Mouse (Mus musculus): ENCODE data around the gene Fgd2.
"Not testable (repeated sequence)": the region's sequence is repeated elsewhere in the genome, so short reads cannot be mapped to it uniquely, and the experiment has no call there.

Fgd2 gene

DNA sequence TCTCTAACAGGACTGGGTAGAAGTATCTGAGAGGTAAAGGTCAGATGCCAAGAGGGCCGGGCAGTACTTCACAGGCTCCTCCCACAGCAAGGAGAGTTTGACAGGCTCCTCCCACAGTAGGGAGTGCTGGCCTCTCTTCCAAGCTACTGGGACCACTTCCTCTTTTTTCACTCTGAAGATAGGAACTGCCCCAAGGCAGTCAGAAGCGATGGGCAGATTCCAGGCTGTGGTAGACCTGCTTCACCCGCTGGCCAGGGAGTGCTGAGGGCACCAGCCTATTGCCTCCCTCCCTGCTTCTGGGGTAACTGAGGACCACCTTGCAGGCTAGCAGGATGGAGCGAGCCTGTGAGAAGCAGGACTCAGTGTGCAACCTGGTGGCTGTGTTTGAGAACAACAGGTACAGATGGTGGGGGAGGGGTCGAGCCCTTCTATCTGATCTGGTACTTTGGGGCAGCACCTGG, at the start of gene Fgd2:
TSS of gene Fgd2 (plus strand) at position 154 of the 461 bp plus-strand sequence.
- peak; percentile 73 for DNase-seq (ENCODE audit: extremely low read depth, low read depth)

DNA sequence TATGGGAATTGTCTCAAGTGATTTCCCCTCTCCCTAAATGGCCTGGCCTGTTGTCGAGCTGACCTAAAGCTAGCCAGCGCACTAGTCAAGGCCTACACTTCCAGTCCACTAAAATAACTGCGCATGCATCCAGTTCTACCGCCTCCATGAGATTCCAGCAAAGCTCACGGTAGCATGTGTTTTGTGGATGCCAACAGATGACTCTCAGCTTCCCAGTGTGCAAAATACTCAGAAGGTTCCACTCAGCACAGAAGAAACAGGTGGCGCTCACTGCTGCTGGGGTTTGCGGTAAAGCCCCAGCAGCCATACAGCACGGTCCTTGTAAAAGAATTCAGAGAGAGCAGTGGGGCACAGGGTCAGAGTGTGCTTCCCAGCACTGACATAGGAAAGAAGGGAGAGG, 49.1 kb upstream of the Fgd2 start:
- DNase-seq (ENCODE audit: extremely low read depth, low read depth): no peak

DNA sequence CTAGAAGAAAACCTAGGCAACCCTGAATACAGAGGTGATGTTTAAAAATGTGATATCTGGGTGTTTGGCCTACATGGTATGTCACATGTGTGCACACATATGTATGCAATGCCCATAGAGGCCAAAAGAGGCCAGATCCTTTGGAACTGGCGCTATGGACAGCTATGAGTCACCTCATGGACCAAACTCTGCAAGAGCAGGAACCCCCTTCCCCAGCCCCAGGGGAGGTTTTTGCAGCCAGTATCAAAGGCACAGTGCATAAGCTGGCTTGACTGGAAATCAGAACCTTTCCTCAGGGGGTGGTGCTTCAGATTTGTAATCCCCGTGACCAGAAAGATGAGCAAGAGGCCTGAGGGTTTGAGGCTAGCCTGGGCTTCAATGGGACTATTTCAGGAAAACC, 48.6 kb upstream of the Fgd2 start:
- DNase-seq (ENCODE audit: extremely low read depth, low read depth): no peak

DNA sequence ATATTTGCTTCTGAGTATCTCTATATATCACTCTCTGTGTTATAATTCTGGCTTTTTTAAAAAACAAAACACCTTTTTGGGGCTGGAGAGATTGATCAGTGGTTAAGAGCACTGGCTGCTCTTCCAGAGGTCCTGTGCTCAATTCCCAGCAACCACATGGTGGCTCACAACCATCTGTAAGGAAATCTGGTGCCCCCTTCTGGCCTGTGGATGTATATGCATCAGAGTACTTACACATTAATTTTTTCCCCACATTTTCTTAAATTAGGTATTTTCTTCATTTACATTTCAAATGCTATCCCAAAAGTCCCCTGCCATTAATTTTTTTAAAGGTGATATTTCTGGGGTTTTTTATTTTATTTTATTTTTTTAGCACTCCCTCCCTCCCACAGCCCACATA, 47.4 kb upstream of the Fgd2 start:
- no peak for DNase-seq (ENCODE audit: extremely low read depth, low read depth)

DNA sequence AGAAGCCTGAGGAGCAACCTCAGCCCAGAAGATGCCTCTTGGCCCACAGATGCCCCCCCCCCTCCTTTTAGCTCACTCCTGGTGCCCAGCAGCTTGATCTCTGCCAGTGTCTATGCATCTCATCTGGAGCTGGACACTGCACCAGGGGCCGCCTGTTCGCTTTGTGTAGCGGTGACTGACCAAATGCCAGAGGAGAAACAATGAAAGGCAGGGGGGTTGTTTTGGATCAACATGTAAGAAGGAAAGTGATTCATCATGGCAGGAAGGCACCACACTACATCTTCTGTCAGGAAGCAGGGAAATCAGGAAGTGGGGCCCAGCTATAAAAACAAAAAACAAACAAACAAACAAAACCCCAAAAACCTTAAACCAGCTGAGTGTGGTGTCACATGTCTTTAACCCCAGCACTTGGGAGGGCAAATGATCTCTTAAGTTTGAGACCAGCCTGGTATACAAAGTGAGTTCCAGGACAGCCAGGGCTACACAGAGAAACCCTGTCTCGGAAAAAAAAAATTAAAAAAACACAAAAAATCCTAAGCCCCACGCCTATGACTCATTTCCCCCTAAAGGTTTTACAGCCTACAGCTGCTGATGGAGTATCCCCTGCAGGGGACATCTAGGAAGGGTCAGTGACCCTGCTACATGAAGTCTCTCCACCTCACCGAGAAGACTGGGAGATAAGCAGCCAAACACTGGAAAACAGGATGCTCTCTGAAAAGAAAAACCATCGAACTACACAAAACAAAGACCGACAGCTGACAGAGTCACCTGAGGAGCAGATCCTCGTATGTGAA, 44.8 kb upstream of the Fgd2 start:
- no peak for DNase-seq (ENCODE audit: extremely low read depth, low read depth)

DNA sequence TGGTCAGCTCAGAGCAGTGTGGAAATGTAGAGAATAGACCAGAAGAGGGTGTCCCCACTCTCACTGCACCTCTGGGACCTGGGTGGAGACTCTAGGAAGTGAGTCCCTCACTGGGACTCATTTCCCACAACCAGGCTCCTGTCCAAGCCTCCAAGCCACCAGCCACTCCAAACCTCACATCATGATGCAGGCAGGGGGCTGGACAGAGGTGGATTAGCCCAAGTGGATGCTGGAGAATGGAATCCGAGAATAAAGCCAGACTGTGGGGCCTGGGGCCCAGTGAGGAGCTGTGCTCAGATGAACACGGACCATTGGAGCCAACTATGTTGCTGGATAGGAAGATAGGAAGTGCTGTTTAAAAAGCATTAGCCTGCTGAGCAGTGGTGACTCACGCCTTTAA, 43.8 kb upstream of the Fgd2 start:
- no peak for DNase-seq (ENCODE audit: extremely low read depth, low read depth)

DNA sequence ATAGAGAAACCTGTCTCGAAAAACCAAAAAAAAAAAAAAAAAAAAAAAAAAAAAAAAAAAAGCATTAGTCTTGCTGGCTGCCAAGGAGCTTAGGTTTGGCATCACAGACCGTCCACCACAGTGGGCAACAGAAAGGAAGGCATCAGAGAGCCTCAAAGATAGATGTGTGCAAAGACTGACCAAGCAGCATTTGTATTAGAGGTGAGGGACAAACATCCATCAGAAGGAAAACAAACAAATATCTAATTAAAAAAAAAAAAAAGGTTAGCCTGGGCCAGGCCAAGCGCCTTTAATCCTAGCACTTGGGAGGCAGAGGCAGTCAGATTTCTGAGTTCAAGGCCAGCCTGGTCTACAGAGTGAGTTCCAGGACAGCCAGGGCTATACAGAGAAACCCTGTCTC, 43.3 kb upstream of the Fgd2 start, which contains the start of gene Pi16:
TSS of gene Pi16 (plus strand) at position 301 of the 400 bp plus-strand sequence.
- DNase-seq (ENCODE audit: extremely low read depth, low read depth): not testable (repeated sequence)

DNA sequence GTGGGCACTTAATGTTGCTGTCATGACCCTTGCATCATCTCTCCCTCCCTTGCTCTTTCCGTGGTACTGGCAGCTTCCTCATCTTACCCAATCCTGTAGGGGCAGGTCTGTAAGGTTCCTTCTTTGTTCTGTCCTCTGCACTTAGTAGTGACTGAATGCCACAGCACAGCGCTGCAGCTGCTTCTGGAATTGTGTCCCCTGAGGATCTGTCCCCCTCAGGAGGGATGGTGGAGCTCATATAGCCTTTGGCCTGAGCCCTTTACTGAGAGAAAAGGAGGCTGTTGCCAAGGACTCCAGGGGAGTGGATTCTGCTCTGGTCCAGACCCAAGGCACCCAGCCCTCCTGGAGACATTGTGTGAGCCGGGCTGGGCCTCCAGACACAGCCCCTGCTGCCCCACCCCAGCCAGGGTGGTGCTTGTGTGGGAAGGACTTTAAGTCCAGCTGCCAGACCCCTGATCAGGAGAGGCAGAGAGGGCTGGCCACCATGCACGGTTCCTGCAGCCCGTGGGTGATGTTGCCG, 41.9 kb upstream of the Fgd2 start:
- peak; percentile 12 for DNase-seq (ENCODE audit: extremely low read depth, low read depth)

DNA sequence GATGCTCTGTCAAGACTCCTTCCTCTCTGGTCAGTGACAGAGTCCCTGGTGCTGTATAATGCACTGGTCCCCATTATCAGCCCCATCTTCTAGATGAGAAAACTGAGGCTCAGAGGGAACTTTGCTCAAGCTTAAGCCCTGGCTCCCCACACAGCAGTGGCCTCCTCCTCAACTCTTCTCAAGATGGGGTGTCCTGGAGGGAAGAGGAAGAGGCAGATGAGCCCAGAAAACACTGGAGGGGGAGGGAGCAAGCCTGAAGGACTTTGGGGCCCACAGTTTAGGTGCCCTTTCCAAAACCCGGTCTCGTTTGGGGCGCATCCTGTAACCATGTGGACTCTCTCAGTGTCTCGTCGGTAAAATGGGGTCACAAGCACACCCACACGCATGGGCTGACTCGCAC, 41.2 kb upstream of the Fgd2 start:
- DNase-seq (ENCODE audit: extremely low read depth, low read depth): no peak

DNA sequence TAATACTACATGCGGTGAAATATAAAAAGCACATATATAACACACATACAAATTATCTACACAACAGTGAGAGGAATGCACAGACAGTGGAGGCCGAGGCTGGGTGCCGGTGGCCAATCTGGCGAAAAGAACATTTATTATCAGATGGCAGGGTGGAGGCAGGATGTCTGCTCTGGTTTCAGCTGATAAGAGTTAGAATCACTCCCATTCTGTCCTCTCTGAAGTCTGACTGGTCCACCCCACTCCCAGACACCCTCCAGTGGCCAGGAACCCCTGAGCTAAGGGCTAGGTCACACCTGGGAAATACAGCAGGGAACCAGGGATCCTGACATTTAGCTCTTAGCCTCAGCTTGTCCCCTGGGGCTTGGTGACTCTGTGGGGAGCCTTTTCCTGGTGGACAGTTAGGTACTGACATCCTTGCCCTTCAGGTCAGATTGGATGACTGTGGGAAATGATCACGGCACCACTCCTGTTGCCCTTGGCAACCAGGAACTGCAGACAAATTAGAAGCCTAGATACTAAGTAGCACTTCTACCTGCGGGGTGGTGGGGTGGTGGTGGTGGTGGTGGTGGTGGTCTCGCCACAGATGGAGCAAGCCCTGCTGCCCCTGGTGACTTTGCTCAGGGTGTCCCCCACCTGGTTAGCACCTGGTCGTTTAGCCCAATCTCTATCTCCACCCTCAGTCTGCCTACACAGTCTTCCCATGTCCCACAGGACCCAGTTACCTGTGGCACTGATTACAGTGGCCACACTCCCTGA, 40.7 kb upstream of the Fgd2 start:
- no peak for DNase-seq (ENCODE audit: extremely low read depth, low read depth)

DNA sequence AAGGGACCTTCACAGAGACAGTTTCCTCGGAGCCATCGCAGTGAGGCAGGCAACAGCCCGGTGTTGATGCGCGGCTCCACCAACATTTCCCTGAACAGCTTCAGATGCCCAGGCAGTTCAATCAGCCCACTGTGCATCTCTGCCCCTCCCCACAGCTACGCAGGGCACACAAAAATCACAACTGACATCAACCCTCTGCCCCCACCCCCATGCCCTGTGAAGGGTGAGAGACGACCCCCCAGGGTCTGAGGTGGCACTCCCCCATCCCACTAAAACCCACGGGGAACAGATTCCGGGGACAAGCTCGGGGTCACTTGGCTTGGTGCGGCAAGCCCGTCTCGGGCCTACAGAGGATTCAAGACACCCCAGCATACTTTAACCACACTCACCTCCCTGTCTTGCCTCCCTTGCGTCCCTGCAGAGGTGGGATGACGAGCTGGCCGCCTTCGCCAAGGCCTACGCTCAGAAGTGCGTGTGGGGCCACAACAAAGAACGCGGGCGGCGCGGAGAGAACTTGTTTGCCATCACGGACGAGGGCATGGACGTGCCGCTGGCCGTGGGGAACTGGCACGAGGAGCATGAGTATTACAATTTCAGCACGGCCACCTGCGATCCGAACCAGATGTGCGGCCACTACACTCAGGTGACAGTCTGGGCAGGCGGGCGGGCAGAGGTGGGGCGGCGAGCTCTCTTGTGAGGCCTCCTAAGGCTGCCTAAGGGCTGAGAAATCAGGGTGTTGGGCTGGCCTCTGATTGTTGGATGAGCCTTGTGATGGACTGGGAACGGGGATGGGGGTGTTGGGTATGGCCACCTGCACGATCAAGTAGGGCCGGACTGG, 38.7 kb upstream of the Fgd2 start:
- DNase-seq (ENCODE audit: extremely low read depth, low read depth): no peak

DNA sequence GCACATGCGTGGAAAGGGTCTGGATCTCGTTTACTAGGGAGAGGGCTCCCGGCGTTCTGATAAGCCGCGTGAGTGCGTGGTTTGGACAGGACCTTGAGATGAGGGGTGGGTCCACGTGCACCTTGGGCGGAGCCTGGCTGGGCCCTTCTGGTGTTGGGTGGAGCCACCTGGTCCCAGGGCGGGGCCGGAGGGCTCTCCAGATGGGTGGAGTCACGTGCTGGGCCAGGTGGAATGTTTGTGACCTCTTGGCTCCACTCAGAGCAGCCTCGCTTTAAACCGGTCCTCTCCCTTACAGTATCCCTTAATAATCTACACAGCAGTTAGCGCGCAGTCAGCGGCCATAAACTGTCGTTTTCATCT, 38.1 kb upstream of the Fgd2 start:
- no peak for DNase-seq (ENCODE audit: extremely low read depth, low read depth)

DNA sequence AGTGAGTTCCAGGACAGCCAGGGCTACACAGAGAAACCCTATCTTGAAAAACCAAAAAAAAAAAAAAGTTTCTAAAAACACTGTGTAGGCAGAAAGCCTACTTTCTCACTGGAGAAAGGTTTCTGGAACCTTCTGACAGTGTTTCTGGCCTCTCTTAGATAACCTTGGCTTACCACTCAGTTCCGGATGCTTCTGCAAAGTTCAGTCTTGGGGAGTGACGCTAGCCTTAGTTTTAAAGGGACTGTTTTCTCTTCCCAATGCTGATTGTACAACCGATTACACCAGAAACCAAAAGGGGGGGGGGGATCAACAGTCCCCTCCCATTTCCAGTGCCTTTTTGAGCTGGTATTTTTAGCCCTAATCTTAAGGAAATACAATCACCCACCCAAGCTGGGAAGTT, 37.1 kb upstream of the Fgd2 start:
- peak; percentile 54 for DNase-seq (ENCODE audit: extremely low read depth, low read depth)

DNA sequence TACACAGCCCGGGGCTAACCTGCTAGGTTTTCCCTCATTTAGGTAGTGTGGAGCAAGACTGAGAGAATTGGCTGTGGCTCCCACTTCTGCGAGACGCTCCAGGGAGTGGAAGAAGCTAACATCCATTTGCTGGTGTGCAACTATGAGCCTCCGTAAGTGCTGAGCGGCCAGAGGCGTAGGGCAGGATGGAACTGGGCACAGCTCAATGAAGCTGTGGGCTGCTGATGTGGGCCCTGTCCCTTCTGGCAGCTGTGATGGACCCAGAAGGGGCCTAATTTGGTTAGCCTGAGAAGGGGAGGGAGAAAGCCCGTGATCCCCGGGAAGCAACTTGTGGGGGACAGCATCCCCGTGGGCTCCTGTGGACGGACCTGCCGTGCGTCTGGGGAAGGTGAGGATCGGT, 34.9 kb upstream of the Fgd2 start:
- DNase-seq (ENCODE audit: extremely low read depth, low read depth): no peak

DNA sequence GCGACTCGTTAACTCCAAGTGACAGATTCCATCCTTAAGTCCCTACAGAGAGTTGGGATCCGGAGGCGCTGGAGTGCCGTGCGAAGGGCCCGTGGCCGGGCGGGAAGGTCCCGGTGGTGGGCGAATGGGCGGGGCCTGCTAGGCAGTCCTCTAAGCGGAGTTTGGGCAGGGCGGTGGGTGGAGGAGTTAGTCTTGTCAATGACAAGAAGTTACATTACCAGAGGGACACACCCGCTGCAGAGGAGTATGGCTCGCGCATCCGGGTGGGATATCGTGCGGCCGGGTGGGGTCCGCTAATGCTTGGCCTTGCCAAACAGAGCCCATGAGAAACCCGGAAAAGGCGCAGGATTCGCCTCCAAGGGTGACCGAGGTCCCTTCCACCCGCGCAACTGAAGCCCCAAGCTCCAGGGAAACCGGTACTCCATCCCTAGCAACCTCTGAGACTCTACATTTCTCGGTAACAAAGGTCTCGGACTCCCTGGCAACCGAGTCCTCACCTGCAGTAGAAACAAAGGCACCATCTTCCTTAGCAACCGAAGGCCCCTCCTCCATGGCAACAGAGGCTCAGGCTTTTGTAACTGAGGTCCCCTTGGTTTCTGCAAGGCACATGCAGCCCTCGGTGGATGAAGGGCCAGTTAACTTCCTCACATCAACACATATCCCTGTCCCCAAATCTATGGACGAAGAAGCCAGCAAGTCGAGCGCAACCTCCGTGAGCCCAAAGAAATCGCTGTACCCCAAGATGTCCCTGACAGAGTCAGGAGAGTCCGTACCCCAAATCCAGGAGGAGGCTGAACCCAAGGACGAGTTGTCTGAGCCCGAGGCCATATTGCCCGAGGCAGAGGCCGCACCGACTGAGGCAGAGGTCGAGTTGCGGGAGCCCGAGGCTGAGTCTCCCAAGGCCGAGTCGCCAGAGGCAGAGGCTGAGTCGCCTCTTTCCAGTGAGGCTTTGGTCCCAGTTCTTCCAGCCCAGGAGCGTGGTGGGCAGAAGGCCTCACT, 33.9 kb upstream of the Fgd2 start:
- no peak for DNase-seq (ENCODE audit: extremely low read depth, low read depth)

DNA sequence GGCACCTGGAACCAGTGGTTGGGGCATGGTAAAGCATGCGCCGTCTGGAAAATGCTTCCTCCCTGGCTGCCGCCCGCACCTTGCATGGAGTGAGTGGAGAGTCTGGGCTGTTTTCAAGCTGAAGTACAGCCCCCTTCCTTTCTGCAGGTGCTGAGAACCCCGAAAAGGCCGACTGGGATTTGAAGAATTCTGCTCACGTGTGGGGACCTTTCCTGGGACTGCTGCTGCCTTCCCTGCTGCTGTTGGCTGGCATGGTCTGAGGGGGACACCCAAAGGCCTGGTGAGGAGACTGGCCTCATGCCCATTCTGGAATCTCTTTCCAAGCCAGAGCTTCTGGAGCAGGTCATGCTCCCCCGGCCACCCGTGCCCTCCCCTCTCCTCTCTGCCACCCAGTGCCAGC, 33.0 kb upstream of the Fgd2 start:
- DNase-seq (ENCODE audit: extremely low read depth, low read depth): no peak

DNA sequence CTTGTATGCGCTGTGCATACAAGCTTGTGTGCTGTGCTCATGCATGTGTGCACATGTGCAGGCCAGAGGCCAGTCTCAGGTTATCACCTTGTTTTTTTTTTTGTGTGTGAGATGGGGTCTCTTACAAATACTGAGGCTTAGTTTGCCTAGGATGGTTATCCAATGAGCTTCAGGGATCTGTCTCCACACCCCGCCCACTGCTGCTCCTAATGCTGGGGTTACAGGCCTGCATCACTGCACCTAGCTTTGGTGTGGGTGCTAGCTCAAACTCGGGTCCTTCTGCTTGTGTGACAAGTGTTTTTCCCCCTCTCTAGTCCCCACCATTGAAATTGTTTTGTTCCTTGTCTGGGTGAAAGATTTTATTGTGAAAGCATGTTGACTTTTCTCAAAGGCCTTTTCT, 30.5 kb upstream of the Fgd2 start:
- DNase-seq (ENCODE audit: extremely low read depth, low read depth): no peak

DNA sequence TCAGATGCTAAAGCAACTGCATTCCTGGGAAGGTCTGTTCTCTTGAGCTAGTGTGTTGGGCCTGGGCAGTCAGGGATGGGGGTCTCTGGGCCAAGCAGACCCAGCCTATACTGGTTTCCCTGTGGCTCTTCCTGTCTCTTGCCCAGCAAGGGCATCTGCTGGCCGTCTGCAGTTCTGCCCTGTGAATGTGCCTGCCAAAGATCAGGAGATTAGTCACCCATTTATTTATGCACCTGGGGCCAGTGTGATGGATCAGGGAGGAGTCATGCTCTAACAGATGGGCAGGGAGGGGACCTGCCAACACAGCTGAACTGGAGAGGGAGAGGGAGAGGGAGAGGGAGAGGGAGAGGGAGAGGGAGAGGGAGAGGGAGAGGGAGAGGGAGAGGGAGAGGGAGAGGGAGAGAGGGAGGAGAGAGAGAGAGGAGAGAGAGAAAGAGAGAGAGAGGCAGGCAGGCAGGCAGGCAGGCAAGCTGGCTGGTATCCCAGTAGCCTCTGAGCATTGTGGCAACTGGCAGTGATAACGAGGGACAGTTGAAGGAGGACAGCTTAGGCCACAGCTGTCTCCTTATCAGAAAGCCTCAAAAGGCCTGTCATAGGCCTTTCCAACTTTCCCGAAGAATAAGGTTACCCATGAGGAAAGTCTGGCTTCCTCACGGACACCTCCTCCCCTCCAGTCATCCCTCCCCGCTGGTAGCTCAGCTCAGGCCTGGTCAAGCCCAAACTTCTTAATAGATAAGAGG, 29.9 kb upstream of the Fgd2 start:
- no peak for DNase-seq (ENCODE audit: extremely low read depth, low read depth)

DNA sequence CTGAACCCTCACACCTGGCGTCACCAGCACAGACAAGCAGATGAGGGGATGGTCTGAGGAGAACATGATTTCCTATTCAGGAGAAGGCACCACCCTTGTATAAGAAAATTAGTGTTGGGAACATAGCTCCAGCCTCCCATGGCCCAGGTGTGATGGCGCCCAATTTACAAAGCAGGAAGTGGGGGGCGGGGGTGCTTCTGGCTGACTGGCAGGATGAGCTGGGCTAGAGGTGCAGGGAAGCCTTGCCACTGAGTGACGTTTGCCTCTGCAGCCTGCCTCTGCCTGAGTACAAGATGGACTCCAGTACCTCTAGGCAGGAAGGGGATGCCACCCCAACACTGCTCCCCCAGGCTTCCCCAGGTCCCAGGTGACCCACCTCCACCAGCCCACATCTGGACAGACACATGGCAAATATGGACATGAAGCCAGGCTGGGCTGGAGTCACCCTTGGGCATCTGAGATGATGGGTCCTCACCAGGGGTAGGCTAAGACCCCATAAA, 28.5 kb upstream of the Fgd2 start:
- DNase-seq (ENCODE audit: extremely low read depth, low read depth): no peak
